Mouse (Mus musculus) lung, embryonic 16.5 days (tissue): ENCODE results near the gene Cdk19. TPM values are rescaled to one million over a fixed set of nuclear protein-coding genes. Genes with fewer than 3 reads are reported as not detected.
A peak's percentile ranks its signal among the peaks of the same experiment; 100 is the strongest.
"Not testable (repeated sequence)": the region's sequence is repeated elsewhere in the genome, so short reads cannot be mapped to it uniquely, and the experiment has no call there.

ENCODE experiments used
- ATAC-seq: fragments of 200-750 bp; cut with Nextera tagmentation; 2 replicates; pipeline ENCODE4 v1.8.0; 2017; ENCODE audit warnings: low read depth, mild to moderate bottlenecking, moderate library complexity
- H3K27ac ChIP-seq: fragments of 300-500 bp; sonication (generic); 2 replicates; pipeline ENCODE4 v1.5.1; 2014; ENCODE audit warnings: mild to moderate bottlenecking, control low read depth, low read length
- H3K27me3 ChIP-seq: fragments of 300-500 bp; sonication (generic); 2 replicates; pipeline ENCODE4 v1.6.1; 2014; ENCODE audit warnings: low read depth, low read length, mixed read lengths; ENCODE audit not compliant: control insufficient read depth, insufficient read depth
- H3K36me3 ChIP-seq: fragments of 300-500 bp; sonication (generic); 2 replicates; pipeline ENCODE4 v1.6.1; 2014; ENCODE audit warnings: low read length; ENCODE audit not compliant: control insufficient read depth, insufficient read depth
- H3K4me1 ChIP-seq: fragments of 300-500 bp; sonication (generic); replicated peaks from 2 replicates; pipeline ENCODE4 v1.6.1; 2014; ENCODE audit warnings: low read length, mixed read lengths; ENCODE audit not compliant: control insufficient read depth, insufficient read depth
- H3K4me2 ChIP-seq: fragments of 300-500 bp; sonication (generic); 2 replicates; pipeline ENCODE4 v1.6.1; 2014; ENCODE audit warnings: low read depth, low read length, control low read depth
- H3K4me3 ChIP-seq: fragments of 300-500 bp; sonication (generic); 2 replicates; pipeline ENCODE4 v1.5.1; 2014; ENCODE audit warnings: mild to moderate bottlenecking, low read length, control low read depth
- H3K9ac ChIP-seq: fragments of 300-500 bp; sonication (generic); 2 replicates; pipeline ENCODE4 v1.6.1; 2014; ENCODE audit warnings: low read length, control low read depth
- H3K9me3 ChIP-seq: fragments of 300-500 bp; sonication (generic); 2 replicates; pipeline ENCODE4 v1.6.1; 2016; ENCODE audit warnings: low read length; ENCODE audit not compliant: control insufficient read depth
- WGBS: fragments of 180-500 bp; shearing (Covaris S2); extraction: QIAGEN DNeasy Blood & Tissue Kit; methylation state at CpG from one replicate; pipeline ENCODE4 v1.1.7; 2014; 5-methylcytosine and 5-hydroxymethylcytosine counted together
- polyA plus RNA-seq: library from polyadenylated mRNA; unstranded; fragments of >200 nt; fragmentation: Nextera tagmentation; extraction: Ambion mirVana; gene quantifications from 2 replicates; pipeline ENCODE4 v1.2.1, GENCODE M21; 2015

Cdk19 gene
- polyA plus RNA-seq, 1 experiment from 2014 or later: 9.8 TPM

- Histone ChIP-seq H3K27me3 (no peaks in the 10 kb centered on the region), H3K9me3 (no peaks in the 10 kb centered on the region), H3K4me3 (no peak overlapping the region), H3K4me1 (no peaks in the 10 kb centered on the region), H3K27ac (no peak overlapping the region), H3K9ac (no peak overlapping the region), H3K36me3 (no peaks in the 10 kb centered on the region), H3K4me2 (no peak overlapping the region)
- ATAC-seq: no peak
- 87% methylated on average over 2 of the region's 2 CpGs for WGBS
Measured at GRCm38 (mm10) chr10:40409336-40409735, 70.0 kb downstream of the Cdk19 start.

GRCm38 (mm10) chr10:40411370-40411769 is 72.0 kb downstream of the Cdk19 start:
- WGBS: 98% methylated on average over 2 of the region's 2 CpGs
- H3K27ac ChIP-seq: no peak overlapping the region
- no peaks in the 10 kb centered on the region for H3K9me3 ChIP-seq
- H3K27me3 ChIP-seq: no peaks in the 10 kb centered on the region
- no peak for ATAC-seq
- no peak overlapping the region for H3K4me2 ChIP-seq
- no peaks in the 10 kb centered on the region for H3K4me1 ChIP-seq
- H3K9ac ChIP-seq: no peak overlapping the region
- no peak overlapping the region for H3K4me3 ChIP-seq
- no peaks in the 10 kb centered on the region for H3K36me3 ChIP-seq

- ATAC-seq: peak; percentile 85
- Histone ChIP-seq H3K4me2 (no peak overlapping the region), H3K27me3 (no peaks in the 10 kb centered on the region), H3K27ac (no peak overlapping the region), H3K36me3 (no peaks in the 10 kb centered on the region), H3K9ac (no peak overlapping the region), H3K4me3 (no peak overlapping the region), H3K9me3 (no peaks in the 10 kb centered on the region), H3K4me1 (peaks cover 8% of the 10 kb centered on the region; the same call in 1 of the 2 replicates)
- 45% methylated on average over 7 of the region's 7 CpGs for WGBS
Measured at GRCm38 (mm10) chr10:40416944-40417343, 77.6 kb downstream of the Cdk19 start.

GRCm38 (mm10) chr10:40419841-40420240 is 80.5 kb downstream of the Cdk19 start:
- H3K4me1 ChIP-seq: peaks cover 8% of the 10 kb centered on the region; the same call in 1 of the 2 replicates
- no peak overlapping the region for H3K4me3 ChIP-seq
- H3K27ac ChIP-seq: no peak overlapping the region
- H3K4me2 ChIP-seq: no peak overlapping the region
- no peak overlapping the region for H3K9ac ChIP-seq
- ATAC-seq: no peak
- no peaks in the 10 kb centered on the region for H3K27me3 ChIP-seq
- no peaks in the 10 kb centered on the region for H3K36me3 ChIP-seq
- WGBS: 59% methylated on average over 4 of the region's 4 CpGs
- no peaks in the 10 kb centered on the region for H3K9me3 ChIP-seq

GRCm38 (mm10) chr10:40420703-40421102 is 81.3 kb downstream of the Cdk19 start:
- H3K9me3 ChIP-seq: no peaks in the 10 kb centered on the region
- H3K4me2 ChIP-seq: no peak overlapping the region
- no peaks in the 10 kb centered on the region for H3K36me3 ChIP-seq
- ATAC-seq: no peak
- H3K4me1 ChIP-seq: peaks cover 12% of the 10 kb centered on the region; the same call in 1 of the 2 replicates
- no peak overlapping the region for H3K27ac ChIP-seq
- WGBS: 72% methylated on average over 2 of the region's 2 CpGs
- H3K27me3 ChIP-seq: no peaks in the 10 kb centered on the region
- no peak overlapping the region for H3K9ac ChIP-seq
- H3K4me3 ChIP-seq: no peak overlapping the region

- Histone ChIP-seq H3K9ac (no peak overlapping the region), H3K9me3 (no peaks in the 10 kb centered on the region), H3K36me3 (no peaks in the 10 kb centered on the region), H3K4me3 (no peak overlapping the region), H3K4me1 (peaks cover 11% of the 10 kb centered on the region; the same call in 1 of the 2 replicates), H3K4me2 (no peak overlapping the region), H3K27me3 (no peaks in the 10 kb centered on the region), H3K27ac (no peak overlapping the region)
- ATAC-seq: no peak
- WGBS: 73% methylated on average over 2 of the region's 2 CpGs
Measured at GRCm38 (mm10) chr10:40421724-40422123, 82.4 kb downstream of the Cdk19 start.

GRCm38 (mm10) chr10:40422696-40423095 is 83.3 kb downstream of the Cdk19 start:
- WGBS: 44% methylated on average over 4 of the region's 4 CpGs
- no peak for ATAC-seq
- H3K4me2 ChIP-seq: no peak overlapping the region
- no peak overlapping the region for H3K4me3 ChIP-seq
- peaks cover 10% of the 10 kb centered on the region; the same call in 1 of the 2 replicates for H3K4me1 ChIP-seq
- H3K36me3 ChIP-seq: no peaks in the 10 kb centered on the region
- no peak overlapping the region for H3K27ac ChIP-seq
- no peaks in the 10 kb centered on the region for H3K27me3 ChIP-seq
- H3K9me3 ChIP-seq: no peaks in the 10 kb centered on the region
- H3K9ac ChIP-seq: no peak overlapping the region

- H3K4me3 ChIP-seq, H3K36me3 ChIP-seq, H3K9me3 ChIP-seq, ATAC-seq, H3K9ac ChIP-seq, H3K27ac ChIP-seq, H3K4me2 ChIP-seq, H3K27me3 ChIP-seq: not testable (repeated sequence)
- H3K4me1 ChIP-seq: peaks cover 10% of the 10 kb centered on the region; the same call in 1 of the 2 replicates
- WGBS: 92% methylated on average over 1 of the region's 4 CpGs
Measured at GRCm38 (mm10) chr10:40424428-40424827, 85.1 kb downstream of the Cdk19 start.

- no peaks in the 10 kb centered on the region for H3K9me3 ChIP-seq
- H3K4me1 ChIP-seq: peaks cover 10% of the 10 kb centered on the region; the same call in 1 of the 2 replicates
- no peak overlapping the region; the same call in 1 of the 2 replicates for H3K9ac ChIP-seq
- no peak for ATAC-seq
- H3K27me3 ChIP-seq: no peaks in the 10 kb centered on the region
- WGBS: 32% methylated on average over 18 of the region's 18 CpGs
- no peak overlapping the region for H3K27ac ChIP-seq
- H3K36me3 ChIP-seq: no peaks in the 10 kb centered on the region
- H3K4me2 ChIP-seq: peak overlapping the region; percentile 35
- H3K4me3 ChIP-seq: no peak overlapping the region
Measured at GRCm38 (mm10) chr10:40425243-40426095, 86.1 kb downstream of the Cdk19 start.
